Mouse (Mus musculus): ENCODE results near the gene Espn.

- TF ChIP-seq CTCF (IDR thresholded peaks at IDR 0.05; ENCODE audit: low read depth, low read length): no peak
- no peak for TF ChIP-seq POLR2A (IDR thresholded peaks at IDR 0.05; ENCODE audit: borderline replicate concordance, low read depth, low read length)
Measured at GRCm38 (mm10) chr4:152199617-152200016, 47.4 kb upstream of the Espn start.

Measured in bone marrow macrophage, adult 2 months (primary cell).